Mouse (Mus musculus) liver, postnatal 0 days (tissue): ENCODE results near the gene Ror1. TPM values are rescaled to one million over a fixed set of nuclear protein-coding genes. Genes with fewer than 3 reads are reported as not detected.
A peak's percentile ranks its signal among the peaks of the same experiment; 100 is the strongest.

Experiments
- ATAC-seq: fragments of 200-750 bp; cut with Nextera tagmentation; 2 replicates; pipeline ENCODE4 v1.8.0; 2017; ENCODE audit warnings: mild to moderate bottlenecking, moderate library complexity
- DNase-seq: peaks from one replicate; pipeline ENCODE4 v3.0.0-alpha.2; 2016
- H3K27ac ChIP-seq: fragments of 300-500 bp; sonication (generic); 2 replicates; pipeline ENCODE4 v1.5.1; 2014; ENCODE audit warnings: antibody characterized with exemption, moderate library complexity, mild to moderate bottlenecking, low read depth
- H3K27me3 ChIP-seq: fragments of 300-500 bp; sonication (generic); 2 replicates; pipeline ENCODE4 v1.6.1; 2014; ENCODE audit warnings: low read length, control low read depth, mixed read lengths; ENCODE audit not compliant: insufficient read depth
- H3K36me3 ChIP-seq: fragments of 300-500 bp; sonication (generic); replicated peaks from 2 replicates; pipeline ENCODE4 v1.6.1; 2014; ENCODE audit warnings: mild to moderate bottlenecking, control low read depth, low read length, moderate library complexity, mixed read lengths; ENCODE audit not compliant: insufficient read depth
- H3K4me1 ChIP-seq: fragments of 300-500 bp; sonication (generic); 2 replicates; pipeline ENCODE4 v1.6.1; 2014; ENCODE audit warnings: antibody characterized with exemption, mild to moderate bottlenecking, control low read depth; ENCODE audit not compliant: insufficient read depth
- H3K4me2 ChIP-seq: fragments of 300-500 bp; sonication (generic); 2 replicates; pipeline ENCODE4 v1.6.1; 2014; ENCODE audit warnings: low read depth, mild to moderate bottlenecking, low read length, moderate library complexity, mixed read lengths
- H3K4me3 ChIP-seq: fragments of 300-500 bp; sonication (generic); 2 replicates; pipeline ENCODE4 v1.5.1; 2014; ENCODE audit warnings: low read depth, low read length
- H3K9ac ChIP-seq: fragments of 300-500 bp; sonication (generic); replicated peaks from 2 replicates; pipeline ENCODE4 v1.6.1; 2014; ENCODE audit warnings: mild to moderate bottlenecking, moderate library complexity
- H3K9me3 ChIP-seq: fragments of 300-500 bp; sonication (generic); 2 replicates; pipeline ENCODE4 v1.6.1; 2016; ENCODE audit warnings: mild to moderate bottlenecking, control low read depth, low read length, mixed read lengths
- CTCF ChIP-seq: sonication (generic); IDR thresholded peaks from 2 replicates; pipeline ENCODE4 v1.5.1; 2016; ENCODE audit warnings: antibody characterized with exemption, low read depth
- EP300 ChIP-seq: IDR thresholded peaks from 2 replicates; pipeline ENCODE4 v1.6.1; 2016; ENCODE audit warnings: antibody characterized with exemption, low read depth, mild to moderate bottlenecking
- WGBS: fragments of 180-500 bp; shearing (Covaris S2); extraction: QIAGEN DNeasy Blood & Tissue Kit; methylation state at CpG from one replicate; pipeline ENCODE4 v1.1.7; 2014; ENCODE audit not compliant: insufficient replicate concordance; 5-methylcytosine and 5-hydroxymethylcytosine counted together
- polyA plus RNA-seq: library from polyadenylated mRNA; unstranded; fragments of >200 nt; fragmentation: Nextera tagmentation; extraction: Ambion mirVana; gene quantifications from 2 replicates; pipeline ENCODE4 v1.2.1, GENCODE M21; 2015

Gene Ror1
- polyA plus RNA-seq, 1 experiment from 2014 or later, result 0.29 TPM

- H3K27ac ChIP-seq, result no peak overlapping the region
- ATAC-seq, result no peak
- H3K4me2 ChIP-seq, result no peak overlapping the region
- no peaks in the 10 kb centered on the region for H3K9me3 ChIP-seq
- no peaks in the 10 kb centered on the region for H3K27me3 ChIP-seq
- no peak overlapping the region for H3K4me3 ChIP-seq
- no peaks in the 10 kb centered on the region for H3K36me3 ChIP-seq
- 63% methylated on average over 4 of the region's 4 CpGs for WGBS
- no peak overlapping the region for H3K9ac ChIP-seq
- H3K4me1 ChIP-seq, result no peaks in the 10 kb centered on the region
- TF ChIP-seq EP300, result no peak
- TF ChIP-seq CTCF, result no peak
- no peak for DNase-seq
Observed at GRCm38 (mm10) chr4:100307365-100307764, 211.8 kb downstream of the Ror1 start.

GRCm38 (mm10) chr4:100311775-100312537 is 216.4 kb downstream of the Ror1 start:
- Histone ChIP-seq H3K27me3 (no peaks in the 10 kb centered on the region), H3K36me3 (no peaks in the 10 kb centered on the region), H3K4me2 (no peak overlapping the region), H3K9me3 (no peaks in the 10 kb centered on the region), H3K4me3 (no peak overlapping the region), H3K27ac (no peak overlapping the region), H3K9ac (no peak overlapping the region), H3K4me1 (no peaks in the 10 kb centered on the region)
- TF ChIP-seq EP300, result no peak
- no peak for TF ChIP-seq CTCF
- DNase-seq, result no peak
- ATAC-seq, result no peak
- WGBS, result 83% methylated on average over 10 of the region's 10 CpGs

GRCm38 (mm10) chr4:100315066-100315465 is 219.5 kb downstream of the Ror1 start:
- Histone ChIP-seq H3K4me1 (no peaks in the 10 kb centered on the region), H3K36me3 (no peaks in the 10 kb centered on the region), H3K4me2 (no peak overlapping the region), H3K4me3 (no peak overlapping the region), H3K9me3 (no peaks in the 10 kb centered on the region), H3K27me3 (no peaks in the 10 kb centered on the region), H3K9ac (no peak overlapping the region), H3K27ac (no peak overlapping the region)
- 63% methylated on average over 1 of the region's 1 CpGs for WGBS
- ATAC-seq (no peak), DNase-seq (no peak)
- TF ChIP-seq EP300 (no peak), CTCF (no peak)

- Histone ChIP-seq H3K9ac (no peak overlapping the region), H3K9me3 (no peaks in the 10 kb centered on the region), H3K4me2 (no peak overlapping the region), H3K36me3 (no peaks in the 10 kb centered on the region), H3K4me3 (no peak overlapping the region), H3K4me1 (peaks cover 5% of the 10 kb centered on the region; the same call in 1 of the 2 replicates), H3K27me3 (no peaks in the 10 kb centered on the region), H3K27ac (no peak overlapping the region)
- no peak for DNase-seq
- peak; percentile 60 for ATAC-seq
- no peak for TF ChIP-seq CTCF
- no peak for TF ChIP-seq EP300
- WGBS, result 43% methylated on average over 6 of the region's 6 CpGs
Observed at GRCm38 (mm10) chr4:100321758-100322157, 226.2 kb downstream of the Ror1 start.

- Histone ChIP-seq H3K4me3 (no peak overlapping the region), H3K27me3 (no peaks in the 10 kb centered on the region), H3K9me3 (no peaks in the 10 kb centered on the region), H3K4me1 (peaks cover 5% of the 10 kb centered on the region; the same call in 1 of the 2 replicates), H3K4me2 (no peak overlapping the region), H3K36me3 (no peaks in the 10 kb centered on the region), H3K27ac (no peak overlapping the region), H3K9ac (no peak overlapping the region)
- WGBS, result 80% methylated on average over 14 of the region's 14 CpGs
- TF ChIP-seq CTCF, result no peak
- DNase-seq (no peak), ATAC-seq (no peak)
Observed at GRCm38 (mm10) chr4:100324719-100325515, 229.3 kb downstream of the Ror1 start.

GRCm38 (mm10) chr4:100328361-100328970 is 232.9 kb downstream of the Ror1 start:
- Histone ChIP-seq H3K4me1 (no peaks in the 10 kb centered on the region), H3K4me2 (no peak overlapping the region), H3K9me3 (no peaks in the 10 kb centered on the region), H3K9ac (no peak overlapping the region), H3K36me3 (no peaks in the 10 kb centered on the region), H3K4me3 (no peak overlapping the region), H3K27ac (no peak overlapping the region), H3K27me3 (no peaks in the 10 kb centered on the region)
- 40% methylated on average over 4 of the region's 4 CpGs for WGBS
- ATAC-seq (no peak), DNase-seq (no peak)
- TF ChIP-seq EP300 (no peak), CTCF (no peak)
